Mouse (Mus musculus) embryo, embryonic 11.5 days (tissue): ENCODE data around the gene Fgfr2.

ENCODE experiments used
- DNase-seq: peaks from one replicate; pipeline ENCODE4 v3.0.0-alpha.2; 2012; ENCODE audit warnings: low read depth, low spot score

Fgfr2 gene

DNA sequence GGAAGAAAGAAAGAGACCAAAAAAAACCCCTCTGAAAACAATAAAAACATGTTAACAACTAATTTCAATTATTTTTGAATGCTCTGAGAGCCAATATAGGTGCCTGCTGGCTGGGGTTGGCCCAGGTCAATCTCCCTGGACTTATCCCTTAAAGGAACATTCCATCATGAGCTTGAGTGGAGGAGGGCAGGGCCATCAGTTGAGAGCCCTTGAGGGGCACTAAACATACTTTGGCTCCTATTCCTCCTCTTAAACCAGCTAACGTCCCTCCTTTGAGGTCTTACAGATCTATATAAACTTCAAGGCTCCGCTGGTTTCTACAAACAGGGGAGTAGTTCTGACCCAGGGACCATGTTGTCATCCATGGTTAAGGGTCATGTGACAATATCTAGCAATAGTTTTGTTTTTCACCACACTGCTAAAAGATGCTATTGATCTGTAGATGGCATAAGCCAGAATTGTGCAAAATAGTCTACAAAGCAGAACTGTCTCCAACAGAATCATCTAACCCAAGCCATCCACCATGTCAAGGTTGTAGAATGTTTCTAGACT is 2536.6 kb downstream of the Fgfr2 start:
- DNase-seq: no peak

DNA sequence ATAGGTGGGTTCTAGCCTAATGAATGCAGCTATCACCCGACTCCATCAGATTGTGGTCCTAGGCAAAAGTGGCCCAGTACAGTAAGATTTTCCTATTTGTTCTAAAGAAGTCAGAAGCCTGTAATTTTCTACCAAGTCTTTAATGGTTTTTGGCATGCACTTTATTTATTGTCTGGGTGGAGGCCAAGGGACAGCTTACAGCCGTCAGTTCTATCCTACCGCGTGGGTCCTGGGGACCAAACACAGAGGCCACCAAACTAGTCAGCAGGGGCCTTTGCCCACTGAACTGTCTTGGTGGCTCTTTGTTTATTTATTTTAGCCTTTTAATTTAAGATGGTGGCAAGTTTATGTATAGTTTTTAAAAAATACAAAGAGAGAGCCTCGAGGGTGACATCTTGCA is 2544.5 kb downstream of the Fgfr2 start:
- DNase-seq: no peak

DNA sequence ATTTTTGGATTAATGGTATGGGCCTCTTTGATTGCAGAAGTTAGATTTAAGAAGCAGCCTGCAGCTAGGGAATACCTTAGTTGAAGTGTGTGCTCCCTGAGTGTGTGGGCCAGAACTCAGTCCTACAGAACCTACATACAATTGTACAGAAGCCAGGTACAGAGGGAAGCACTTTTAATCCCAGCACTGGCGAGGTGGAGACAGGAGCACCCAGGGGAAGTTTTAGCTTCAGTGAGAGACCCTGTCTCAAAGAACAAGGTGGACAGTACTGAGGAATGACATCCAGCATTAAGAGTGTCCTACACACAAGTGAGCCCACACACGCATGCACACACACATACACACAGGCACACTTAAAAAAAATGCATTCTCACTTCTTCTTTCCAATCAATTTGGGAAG is 2545.1 kb downstream of the Fgfr2 start:
- DNase-seq: no peak

DNA sequence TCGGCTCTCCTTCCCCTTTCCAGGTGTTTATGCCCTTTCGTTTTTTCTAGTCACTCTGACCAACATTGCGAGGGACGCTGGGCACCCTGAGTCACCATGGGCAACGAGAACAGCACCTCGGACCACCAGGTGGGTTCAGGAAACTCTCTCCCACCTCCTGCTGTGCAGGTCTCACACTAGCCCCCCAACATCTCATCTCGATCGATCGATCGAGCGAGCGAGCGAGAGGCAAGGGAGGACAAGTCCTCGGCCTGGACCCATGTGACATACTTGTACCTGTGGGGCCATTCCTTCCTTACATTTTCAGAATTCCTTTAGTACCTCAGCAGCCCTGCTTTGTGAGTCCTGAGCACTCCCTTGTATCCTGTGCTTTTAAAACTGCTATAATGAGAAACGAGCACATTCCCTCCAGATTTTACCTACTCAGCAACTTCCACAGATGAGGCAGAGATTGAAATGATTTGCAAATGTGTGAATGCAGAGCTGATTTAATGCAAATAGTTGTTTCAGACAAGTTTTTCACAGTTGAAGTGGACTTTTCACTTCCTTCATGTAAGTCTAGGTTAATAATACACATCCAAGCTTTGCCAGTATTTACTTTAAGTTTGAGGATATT is 2545.7 kb downstream of the Fgfr2 start, which contains the start of gene Tacc2:
Gene Tacc2 (plus strand): TSS at position 51 of the 616 bp plus-strand sequence.
- no peak for DNase-seq

DNA sequence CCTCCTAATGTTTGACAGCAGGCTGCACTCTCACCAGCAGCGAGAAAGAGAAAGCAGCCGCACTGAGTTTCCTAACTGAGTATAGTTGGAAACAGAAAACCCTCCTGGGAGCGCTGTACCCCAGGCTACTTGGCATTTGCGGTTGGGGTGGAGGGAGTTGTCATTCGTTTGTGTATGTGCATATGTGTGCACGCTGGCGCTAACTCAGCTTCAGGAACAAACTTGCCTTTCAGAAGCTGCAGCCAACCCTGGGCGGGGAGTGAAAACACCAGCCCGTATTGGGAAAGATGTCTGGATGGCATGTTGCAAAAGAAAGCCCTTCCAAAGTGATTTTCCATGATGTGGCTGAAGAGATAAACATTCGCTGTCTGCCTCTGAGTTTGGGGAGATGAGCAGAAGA is 2546.2 kb downstream of the Fgfr2 start:
- no peak for DNase-seq

DNA sequence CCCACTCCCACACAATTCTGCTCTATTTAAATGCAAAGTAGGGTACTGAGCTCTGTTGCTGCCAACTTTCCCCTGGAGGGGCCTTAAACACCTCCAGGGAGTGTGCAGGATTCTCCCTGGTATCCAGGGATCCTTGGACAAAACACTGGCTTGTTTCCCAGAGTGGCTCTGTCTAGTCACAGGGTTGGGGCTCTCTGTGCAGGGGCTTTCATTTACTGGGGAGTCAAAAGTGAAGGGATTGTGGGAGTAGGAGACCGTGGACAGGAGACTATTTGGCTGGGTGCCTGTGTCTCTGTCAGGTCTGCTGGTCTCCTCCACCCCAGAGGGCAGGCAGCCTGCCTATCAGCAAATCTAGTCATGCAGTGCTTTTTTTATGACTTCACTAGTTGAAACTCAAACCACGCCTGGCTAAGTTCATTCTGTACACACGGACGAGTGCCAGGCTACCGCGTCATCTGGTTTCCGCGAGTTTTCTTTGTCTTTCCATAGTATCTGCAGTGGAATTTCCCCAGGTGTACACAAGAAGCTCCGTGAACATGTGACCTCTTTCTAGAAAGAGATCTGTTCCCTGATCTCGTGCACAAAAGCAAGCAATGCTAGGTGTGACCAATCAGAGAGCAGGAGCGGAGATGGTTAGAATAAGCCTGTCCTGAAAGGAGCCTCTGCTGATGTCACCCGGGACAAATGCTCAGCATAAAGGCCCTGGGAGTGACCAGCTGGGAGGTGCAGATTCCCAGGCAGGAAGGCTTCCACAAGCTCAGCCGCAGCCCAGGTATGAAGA is 2548.7 kb downstream of the Fgfr2 start:
- DNase-seq: no peak

DNA sequence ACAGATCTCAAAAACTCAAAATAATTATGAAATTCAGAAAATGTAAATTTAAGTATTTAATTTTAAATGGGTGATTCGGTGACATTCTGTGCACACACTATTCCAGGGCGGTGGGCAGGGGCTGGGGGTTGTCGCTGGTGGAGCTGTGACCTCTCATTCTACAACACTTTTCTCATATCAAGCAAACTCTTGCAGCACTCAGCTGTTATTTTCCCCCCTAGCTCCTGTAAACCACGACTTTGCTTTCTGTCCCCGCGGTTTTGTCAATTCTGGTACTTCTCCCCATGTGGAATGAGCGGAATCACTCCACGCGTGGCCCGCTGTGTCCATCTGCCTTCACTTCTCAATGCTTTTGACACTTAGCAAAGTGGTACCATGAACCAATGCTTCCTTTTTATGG is 2549.4 kb downstream of the Fgfr2 start:
- no peak for DNase-seq

DNA sequence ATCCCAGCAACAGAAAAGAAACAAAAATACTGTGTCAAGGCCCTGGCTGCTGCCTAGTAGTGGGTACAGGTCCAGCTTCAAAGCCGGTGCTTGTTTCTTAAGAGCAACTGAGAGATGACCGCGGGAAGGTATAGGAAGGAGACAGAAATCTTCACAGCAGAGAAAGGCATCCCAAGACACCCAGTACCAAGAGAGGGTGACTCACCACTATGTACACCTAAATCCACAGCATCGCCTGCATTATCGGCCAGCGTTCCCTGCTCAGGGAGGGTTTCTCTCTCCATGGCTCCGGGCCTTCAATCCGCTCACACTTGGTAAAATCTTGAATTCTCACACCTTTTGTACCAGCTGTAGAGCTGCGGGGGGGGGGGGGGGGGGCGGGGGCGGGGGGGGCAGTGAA is 2550.3 kb downstream of the Fgfr2 start, which contains the start of gene Nsmce4a:
Gene Nsmce4a (minus strand): TSS at position 298 of the 400 bp plus-strand sequence.
- no peak for DNase-seq

DNA sequence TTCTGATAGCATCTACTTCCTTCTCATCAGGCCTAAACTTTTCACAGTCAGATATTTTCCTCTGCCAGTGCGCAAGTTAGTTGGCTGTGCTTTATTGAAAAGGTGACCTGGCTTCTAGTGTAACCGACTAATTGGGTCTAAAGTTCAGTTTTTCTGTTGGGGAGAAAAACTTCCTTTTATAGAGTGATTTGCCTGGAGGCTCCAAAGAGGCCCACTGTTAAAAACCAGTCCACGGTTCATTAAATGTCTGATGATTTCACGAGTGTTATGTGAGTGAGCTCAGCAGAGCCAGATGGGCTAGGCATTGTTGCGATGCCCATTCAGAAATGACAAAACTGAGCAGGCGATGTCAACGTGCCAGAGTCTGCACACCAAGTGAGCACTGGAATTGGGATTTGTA is 2552.7 kb downstream of the Fgfr2 start:
- DNase-seq: no peak

DNA sequence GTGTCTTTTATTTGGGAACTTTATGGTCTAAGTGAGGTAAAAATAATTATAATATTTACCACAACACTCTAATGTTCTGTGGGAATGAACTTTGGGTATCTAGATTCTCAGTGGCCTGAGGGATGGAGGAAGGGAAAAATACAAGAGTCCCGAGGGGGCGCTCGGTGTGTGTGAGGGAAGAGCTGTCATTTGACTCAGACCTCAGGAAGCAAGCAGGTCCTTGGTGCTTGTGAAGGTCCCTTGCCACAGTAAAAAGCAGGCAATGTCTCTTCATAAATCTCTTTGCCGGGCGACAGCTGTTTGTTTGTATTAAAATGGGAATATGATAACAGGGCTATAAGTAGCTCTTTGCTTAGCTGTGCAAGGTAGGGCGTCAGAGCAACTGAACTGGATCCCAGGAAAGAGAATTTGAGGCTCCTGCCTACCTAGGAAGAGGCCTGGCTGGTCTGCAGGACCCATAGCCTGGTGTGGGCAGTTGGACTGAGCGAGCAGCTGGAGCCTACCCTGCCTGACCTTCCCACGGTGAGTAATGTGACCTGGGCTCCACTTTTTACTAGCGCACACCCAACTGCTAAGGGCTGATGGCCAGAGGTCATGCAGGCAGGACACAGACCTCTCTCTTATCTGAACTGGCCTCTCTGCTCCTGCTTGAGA is 2554.2 kb downstream of the Fgfr2 start:
- no peak for DNase-seq

DNA sequence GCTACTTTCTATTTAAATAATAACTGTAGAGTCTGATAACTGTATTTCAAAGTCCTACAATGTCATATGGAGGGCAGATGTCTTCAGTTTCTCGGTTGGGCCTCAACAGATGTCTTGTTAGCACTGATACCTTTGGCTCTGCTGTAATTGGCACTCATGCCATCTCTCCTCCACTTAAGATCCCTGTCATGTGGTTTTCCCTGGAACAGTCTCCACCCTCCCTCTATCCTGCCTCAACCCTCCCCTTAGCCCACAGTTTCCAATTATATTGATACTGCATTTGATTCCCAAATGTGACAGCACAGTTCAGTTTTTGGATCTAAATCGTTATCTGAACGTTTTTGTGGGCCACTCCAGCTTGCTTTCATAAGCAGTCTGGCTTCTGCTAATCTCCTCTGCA is 2558.6 kb downstream of the Fgfr2 start:
- no peak for DNase-seq

DNA sequence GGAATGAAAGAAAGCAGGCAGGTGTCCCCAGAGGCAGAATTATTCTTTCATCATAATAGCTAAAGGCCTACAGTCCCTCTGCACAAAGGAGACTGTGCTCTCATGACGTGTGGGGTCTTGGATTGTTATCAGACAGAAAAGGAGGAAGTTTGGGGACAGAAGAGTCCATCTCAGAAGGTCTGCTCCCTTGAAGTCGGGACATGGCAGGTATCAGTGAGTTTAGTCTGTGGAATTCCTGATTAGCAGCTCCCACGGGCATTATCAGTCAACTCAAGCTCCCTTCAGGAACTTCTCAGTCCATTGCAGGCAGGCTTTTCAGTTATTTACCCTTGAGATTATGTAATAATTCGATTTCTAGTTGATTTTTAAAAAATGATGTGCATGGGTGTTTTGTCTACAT is 2559.3 kb downstream of the Fgfr2 start:
- DNase-seq: no peak

DNA sequence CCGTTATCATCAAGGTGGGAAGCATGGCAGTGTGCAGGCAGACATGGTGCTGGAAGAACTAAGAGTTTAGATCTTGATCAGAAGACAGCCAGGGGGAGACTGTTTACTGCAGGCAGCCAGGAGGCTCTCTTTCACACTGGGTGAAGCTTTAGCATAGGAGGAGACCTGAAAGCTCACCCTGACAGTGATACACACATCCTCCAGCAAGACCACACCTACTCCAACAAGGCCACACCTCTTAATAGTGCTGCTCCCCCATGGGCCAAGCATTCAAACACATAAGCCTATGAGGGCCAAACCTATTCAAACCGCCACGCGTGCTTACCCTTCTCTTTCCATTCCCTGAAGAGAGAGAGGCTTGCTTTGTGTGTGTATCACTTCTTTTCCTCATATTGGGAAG is 2559.9 kb downstream of the Fgfr2 start:
- DNase-seq: no peak

DNA sequence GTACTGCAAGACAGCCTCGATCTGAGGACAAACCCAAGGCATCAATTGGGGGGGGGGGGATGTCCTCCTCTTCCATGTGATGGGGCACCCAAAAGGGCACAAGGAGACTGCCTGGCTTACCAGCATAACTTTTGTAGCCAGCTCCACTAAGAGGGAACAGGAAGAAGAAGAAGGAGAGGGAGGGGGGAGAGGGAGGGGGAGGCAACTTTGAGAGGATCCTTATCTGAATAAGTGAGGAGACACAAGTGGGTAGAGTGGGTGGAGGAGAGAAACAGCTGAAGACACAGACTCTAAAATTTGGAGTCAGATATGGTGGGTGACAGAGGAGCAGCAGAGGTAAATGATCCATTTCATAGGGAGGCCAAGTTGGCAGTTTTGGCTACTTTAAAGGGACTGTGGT is 2562.2 kb downstream of the Fgfr2 start:
- DNase-seq: no peak

DNA sequence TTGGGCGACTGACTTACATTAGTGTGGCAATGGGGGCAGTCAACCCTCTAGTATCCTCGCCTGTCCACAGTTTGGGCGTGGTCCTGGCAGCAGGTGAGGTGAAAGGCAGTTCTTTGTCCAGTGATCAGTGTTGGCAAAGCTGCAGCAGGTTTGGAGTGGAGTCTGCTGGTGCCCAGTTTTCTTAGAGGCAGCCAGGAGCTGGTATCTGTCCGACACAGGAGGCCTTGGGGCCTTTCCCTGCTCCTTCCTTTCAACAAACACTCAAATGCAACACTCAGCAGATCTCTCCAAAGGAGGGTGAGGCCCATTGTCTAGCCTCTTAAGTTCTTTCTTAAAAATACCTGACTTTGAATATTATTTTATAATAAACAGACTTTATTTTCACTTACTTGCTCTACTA is 2564.6 kb downstream of the Fgfr2 start:
- no peak for DNase-seq

DNA sequence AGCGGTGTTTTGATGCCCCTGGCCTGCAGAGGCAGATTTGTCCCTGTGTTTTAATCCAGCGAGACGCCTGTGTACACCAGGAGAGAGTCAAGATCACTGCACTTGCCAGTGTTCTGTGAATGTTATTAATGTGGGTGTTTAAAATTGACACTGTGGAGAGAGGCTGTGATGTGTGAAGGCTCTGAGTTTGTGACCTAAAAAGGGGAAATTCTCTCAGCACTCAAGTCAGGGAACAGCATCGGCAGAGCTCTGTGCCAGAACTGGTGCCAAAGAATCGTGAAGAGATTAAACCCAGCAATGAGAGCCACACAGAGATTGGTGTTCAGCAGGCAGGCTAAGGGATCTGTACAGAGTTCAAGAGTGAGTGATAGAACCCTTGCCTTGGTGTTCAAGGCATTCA is 2567.6 kb downstream of the Fgfr2 start:
- DNase-seq: no peak

DNA sequence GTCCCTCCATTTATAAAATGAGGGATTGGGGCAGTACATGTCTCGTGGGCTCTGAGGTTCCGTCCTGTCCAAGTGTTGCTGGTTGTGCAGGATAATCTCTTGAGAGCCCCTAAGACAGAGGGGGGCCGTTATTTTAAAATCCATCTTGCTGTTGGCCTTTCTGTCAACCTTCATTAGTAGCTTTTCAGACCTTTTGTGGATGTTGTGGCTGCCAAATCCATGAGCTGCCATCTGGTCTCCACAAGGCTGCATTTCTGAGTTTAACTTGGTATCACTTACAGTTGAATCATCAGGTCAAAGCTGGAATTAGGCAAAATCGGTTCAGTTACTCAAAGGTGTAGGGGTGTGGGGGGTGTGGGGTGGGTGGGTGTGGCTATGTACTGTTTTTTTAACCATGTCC is 2569.8 kb downstream of the Fgfr2 start:
- DNase-seq: no peak

DNA sequence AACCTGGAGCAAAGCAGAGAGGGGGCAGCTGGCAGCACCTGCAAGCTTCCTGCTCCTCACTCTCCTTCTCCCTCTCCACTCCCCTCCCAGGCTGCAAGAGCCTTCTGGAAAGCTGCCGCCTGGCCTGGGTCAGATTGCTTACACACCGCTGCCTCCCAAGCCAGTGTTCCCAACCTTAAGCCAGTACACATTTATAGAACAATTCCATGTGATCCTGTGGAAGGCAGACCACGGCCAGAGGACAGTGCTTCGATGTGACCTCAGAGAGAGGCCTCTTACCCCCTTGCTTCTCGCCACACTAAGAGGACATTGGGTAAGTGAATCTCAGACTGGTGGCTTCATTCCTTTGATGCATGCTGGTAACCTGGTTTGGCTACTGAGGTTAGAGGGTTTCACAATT is 2570.4 kb downstream of the Fgfr2 start:
- DNase-seq: no peak

DNA sequence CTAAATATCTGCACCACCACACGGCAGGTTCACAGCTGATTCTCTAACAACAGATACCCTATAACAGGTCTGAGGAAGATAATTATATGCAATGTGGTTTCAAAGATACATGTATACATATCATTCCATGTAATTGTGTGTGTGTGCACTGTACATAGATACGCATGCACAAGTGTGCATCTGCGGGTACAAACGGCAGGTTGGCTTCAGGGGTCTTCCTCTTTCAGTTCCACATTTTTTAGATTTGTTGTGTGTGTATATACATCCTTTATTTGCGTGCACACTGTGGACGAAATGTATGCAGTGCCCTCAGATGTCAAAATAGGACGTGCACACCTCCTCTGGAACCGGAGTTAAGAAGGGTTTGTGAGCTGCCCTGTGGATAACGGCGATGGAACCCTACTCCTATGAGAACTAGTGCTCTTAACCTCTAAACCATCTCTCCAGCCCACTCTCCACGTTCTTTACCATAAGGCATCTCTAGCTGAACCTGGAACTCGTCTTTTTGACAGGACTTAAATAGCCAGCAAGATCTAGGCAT is 2575.4 kb downstream of the Fgfr2 start:
- no peak for DNase-seq

DNA sequence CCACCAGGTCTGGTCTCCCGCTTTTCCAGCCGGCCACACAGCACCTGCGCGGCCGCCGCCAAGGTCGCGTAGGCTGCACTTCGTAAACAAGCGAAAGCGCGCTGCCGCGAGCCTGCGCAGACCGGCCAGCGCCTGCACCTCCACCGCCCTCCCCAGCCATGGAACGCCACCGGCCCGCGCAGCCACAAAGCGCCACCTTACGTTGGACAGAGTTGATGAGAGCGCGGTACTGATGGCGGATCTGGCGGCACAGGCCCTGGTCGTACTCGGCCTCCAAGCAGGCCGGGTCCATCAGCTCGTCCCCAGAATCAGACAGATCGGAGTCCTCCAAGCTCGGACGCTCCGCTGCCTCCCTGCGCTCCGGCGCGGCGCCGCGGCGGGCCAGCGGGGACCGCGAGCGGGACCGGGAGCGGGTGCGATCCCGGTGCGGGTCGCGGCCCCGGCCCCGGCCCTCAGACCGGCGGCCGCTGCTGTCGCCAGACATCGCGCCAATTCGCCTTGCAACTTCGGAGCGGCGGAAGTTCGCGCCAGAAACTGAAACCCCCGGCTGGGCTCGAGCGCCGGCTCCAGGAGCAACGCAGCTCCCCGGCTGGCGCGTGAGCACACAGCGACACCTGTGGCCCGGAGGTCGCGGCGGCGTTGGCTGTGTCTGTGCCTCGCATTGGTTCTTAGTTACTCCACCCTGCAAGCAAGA is 2576.2 kb downstream of the Fgfr2 start:
- peak; percentile 80 for DNase-seq

DNA sequence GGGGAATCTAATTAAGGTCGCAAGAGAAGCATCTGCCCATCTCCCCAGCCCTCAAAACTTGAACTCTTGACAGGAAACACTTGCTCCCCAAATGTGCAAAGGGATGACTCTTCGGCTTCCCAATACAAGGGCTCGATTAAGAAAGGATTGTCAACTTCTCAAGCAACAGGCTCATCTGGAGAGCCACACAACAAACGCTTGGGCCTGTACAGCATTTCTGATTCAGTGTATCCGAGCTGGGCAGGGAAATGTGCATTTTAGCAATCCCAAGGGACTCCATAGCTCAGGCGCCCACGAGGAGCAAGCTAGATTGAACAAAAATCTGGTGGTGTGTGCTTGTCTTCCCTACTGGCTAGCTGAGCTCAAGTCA is 2576.7 kb downstream of the Fgfr2 start:
- DNase-seq: no peak

DNA sequence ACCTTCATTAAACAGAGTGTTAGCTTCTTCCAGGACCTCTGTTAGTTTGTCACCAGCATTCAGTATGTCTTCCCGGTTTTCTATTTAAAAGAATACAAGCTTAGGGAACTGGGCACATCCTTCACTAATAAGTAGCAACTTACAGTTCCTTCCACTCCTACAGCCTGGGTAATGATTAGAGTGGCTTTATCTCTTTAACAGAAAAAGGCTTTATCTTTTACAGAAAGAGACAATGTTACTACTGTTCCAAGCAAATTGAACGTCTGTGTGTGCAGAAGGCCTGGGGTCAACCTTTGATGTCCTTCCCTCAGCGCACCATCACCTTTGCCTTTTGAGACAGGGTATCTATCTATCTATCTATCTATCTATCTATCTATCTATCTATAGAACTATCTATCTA is 2577.3 kb downstream of the Fgfr2 start:
- DNase-seq: no peak
